Mouse (Mus musculus): ENCODE results near the gene Auts2. TPM values are rescaled to one million over a fixed set of nuclear protein-coding genes. Genes with fewer than 3 reads are reported as not detected.

The Auts2 gene
- polyA plus RNA-seq, 1 experiment from 2014 or later = 17.0 TPM

GRCm38 (mm10) chr5:132216143-132216542 lies 327.0 kb downstream of the Auts2 start:
- 0 out of 2 replicates have a peak, but pooled peaks cover 2% of the 10 kb centered on the region for H3K4me1 ChIP-seq
- ATAC-seq (ENCODE audit: borderline replicate concordance, extremely low read depth, low FRiP score, low TSS enrichment) = no peak

GRCm38 (mm10) chr5:132212446-132212845 lies 330.7 kb downstream of the Auts2 start:
- H3K27me3 ChIP-seq = no peaks in the 10 kb centered on the region
- no peak overlapping the region for H3K4me3 ChIP-seq
- H3K27ac ChIP-seq = no peak overlapping the region
- H3K36me3 ChIP-seq = no peaks in the 10 kb centered on the region
- H3K9me3 ChIP-seq = no peaks in the 10 kb centered on the region
- no peak overlapping the region for H3K4me2 ChIP-seq
- ATAC-seq (ENCODE audit: borderline replicate concordance, extremely low read depth, low FRiP score, low TSS enrichment) = no peak
- no peak overlapping the region for H3K9ac ChIP-seq
- 84% methylated on average over 2 of the region's 2 CpGs for WGBS
- 0 out of 2 replicates have a peak, but pooled peaks cover 2% of the 10 kb centered on the region for H3K4me1 ChIP-seq

More at GRCm38 (mm10) chr5:132216143-132216542, 327.0 kb downstream of the Auts2 start:
- WGBS = 74% methylated on average over 2 of the region's 2 CpGs
- Histone ChIP-seq H3K27ac (no peak overlapping the region), H3K4me3 (no peak overlapping the region), H3K9ac (no peak overlapping the region), H3K4me2 (no peak overlapping the region), H3K36me3 (no peaks in the 10 kb centered on the region), H3K27me3 (no peaks in the 10 kb centered on the region), H3K9me3 (no peaks in the 10 kb centered on the region)

GRCm38 (mm10) chr5:132209694-132210093 lies 333.4 kb downstream of the Auts2 start:
- H3K4me3 ChIP-seq = no peak overlapping the region
- H3K27me3 ChIP-seq = no peaks in the 10 kb centered on the region
- H3K9me3 ChIP-seq = no peaks in the 10 kb centered on the region
- ATAC-seq (ENCODE audit: borderline replicate concordance, extremely low read depth, low FRiP score, low TSS enrichment) = no peak
- H3K4me1 ChIP-seq = no peaks in the 10 kb centered on the region
- H3K27ac ChIP-seq = no peak overlapping the region
- H3K36me3 ChIP-seq = no peaks in the 10 kb centered on the region
- H3K4me2 ChIP-seq = no peak overlapping the region
- H3K9ac ChIP-seq = no peak overlapping the region

- Histone ChIP-seq H3K4me1 (peaks cover 12% of the 10 kb centered on the region), H3K36me3 (no peaks in the 10 kb centered on the region), H3K27me3 (no peaks in the 10 kb centered on the region), H3K4me3 (no peak overlapping the region), H3K9me3 (no peaks in the 10 kb centered on the region), H3K27ac (no peak overlapping the region), H3K9ac (no peak overlapping the region), H3K4me2 (no peak overlapping the region)
- ATAC-seq (ENCODE audit: borderline replicate concordance, extremely low read depth, low FRiP score, low TSS enrichment) = no peak
- 93% methylated on average over 1 of the region's 1 CpGs for WGBS
Measured at GRCm38 (mm10) chr5:132206220-132206619, 336.9 kb downstream of the Auts2 start.

GRCm38 (mm10) chr5:132203846-132204245 lies 339.3 kb downstream of the Auts2 start:
- Histone ChIP-seq H3K27me3 (no peaks in the 10 kb centered on the region), H3K9me3 (no peaks in the 10 kb centered on the region), H3K4me3 (no peak overlapping the region), H3K4me1 (peaks cover 28% of the 10 kb centered on the region), H3K27ac (no peak overlapping the region), H3K4me2 (no peak overlapping the region), H3K9ac (no peak overlapping the region), H3K36me3 (no peaks in the 10 kb centered on the region)
- no peak for ATAC-seq (ENCODE audit: borderline replicate concordance, extremely low read depth, low FRiP score, low TSS enrichment)
- WGBS = 84% methylated on average over 11 of the region's 11 CpGs

GRCm38 (mm10) chr5:132201077-132201645 lies 342.0 kb downstream of the Auts2 start:
- H3K4me2 ChIP-seq = no peak overlapping the region
- no peak overlapping the region for H3K9ac ChIP-seq
- peaks cover 28% of the 10 kb centered on the region for H3K4me1 ChIP-seq
- WGBS = 19% methylated on average over 4 of the region's 4 CpGs
- no peak overlapping the region for H3K4me3 ChIP-seq
- H3K36me3 ChIP-seq = no peaks in the 10 kb centered on the region
- ATAC-seq (ENCODE audit: borderline replicate concordance, extremely low read depth, low FRiP score, low TSS enrichment) = peak; percentile 69; the same call in 1 of the 2 replicates
- no peaks in the 10 kb centered on the region for H3K27me3 ChIP-seq
- no peaks in the 10 kb centered on the region for H3K9me3 ChIP-seq
- H3K27ac ChIP-seq = peak overlapping the region; percentile 8; the same call in 1 of the 2 replicates

- H3K4me1 ChIP-seq = peaks cover 31% of the 10 kb centered on the region
- no peaks in the 10 kb centered on the region for H3K27me3 ChIP-seq
- H3K9me3 ChIP-seq = no peaks in the 10 kb centered on the region
- no peak overlapping the region for H3K4me3 ChIP-seq
- ATAC-seq (ENCODE audit: borderline replicate concordance, extremely low read depth, low FRiP score, low TSS enrichment) = peak; percentile 57; the same call in 1 of the 2 replicates
- peak overlapping the region; percentile 42; the same call in 1 of the 2 replicates for H3K27ac ChIP-seq
- no peak overlapping the region for H3K9ac ChIP-seq
- no peak overlapping the region for H3K4me2 ChIP-seq
- 35% methylated on average over 4 of the region's 4 CpGs for WGBS
- no peaks in the 10 kb centered on the region for H3K36me3 ChIP-seq
Measured at GRCm38 (mm10) chr5:132200595-132200994, 342.5 kb downstream of the Auts2 start.

GRCm38 (mm10) chr5:132195048-132195533 lies 348.1 kb downstream of the Auts2 start:
- Histone ChIP-seq H3K9ac (no peak overlapping the region), H3K36me3 (no peaks in the 10 kb centered on the region), H3K4me2 (peak overlapping the region; percentile 23), H3K27me3 (no peaks in the 10 kb centered on the region), H3K27ac (0 out of 2 replicates have a peak overlapping the region, but pooled peaks have one; percentile 37), H3K4me3 (no peak overlapping the region), H3K4me1 (peaks cover 33% of the 10 kb centered on the region), H3K9me3 (no peaks in the 10 kb centered on the region)
- peak; percentile 75 for ATAC-seq (ENCODE audit: borderline replicate concordance, extremely low read depth, low FRiP score, low TSS enrichment)
- WGBS = 7% methylated on average over 6 of the region's 6 CpGs

GRCm38 (mm10) chr5:132190190-132190589 lies 353.0 kb downstream of the Auts2 start:
- no peak overlapping the region for H3K27ac ChIP-seq
- H3K9ac ChIP-seq = no peak overlapping the region
- H3K4me2 ChIP-seq = no peak overlapping the region
- no peaks in the 10 kb centered on the region for H3K36me3 ChIP-seq
- H3K4me3 ChIP-seq = no peak overlapping the region
- no peaks in the 10 kb centered on the region for H3K27me3 ChIP-seq
- peaks cover 40% of the 10 kb centered on the region for H3K4me1 ChIP-seq
- no peak for ATAC-seq (ENCODE audit: borderline replicate concordance, extremely low read depth, low FRiP score, low TSS enrichment)
- no peaks in the 10 kb centered on the region for H3K9me3 ChIP-seq
- 49% methylated on average over 4 of the region's 4 CpGs for WGBS

GRCm38 (mm10) chr5:132186659-132187058 lies 356.5 kb downstream of the Auts2 start:
- 37% methylated on average over 3 of the region's 3 CpGs for WGBS
- Histone ChIP-seq H3K27ac (no peak overlapping the region), H3K9ac (no peak overlapping the region), H3K4me2 (no peak overlapping the region), H3K27me3 (no peaks in the 10 kb centered on the region), H3K4me1 (peaks cover 32% of the 10 kb centered on the region), H3K4me3 (no peak overlapping the region), H3K36me3 (no peaks in the 10 kb centered on the region), H3K9me3 (no peaks in the 10 kb centered on the region)
- ATAC-seq (ENCODE audit: borderline replicate concordance, extremely low read depth, low FRiP score, low TSS enrichment) = no peak

- 42% methylated on average over 7 of the region's 7 CpGs for WGBS
- Histone ChIP-seq H3K9me3 (no peaks in the 10 kb centered on the region), H3K4me3 (no peak overlapping the region), H3K4me2 (no peak overlapping the region), H3K27me3 (no peaks in the 10 kb centered on the region), H3K4me1 (peaks cover 32% of the 10 kb centered on the region), H3K9ac (no peak overlapping the region), H3K36me3 (no peaks in the 10 kb centered on the region), H3K27ac (no peak overlapping the region)
- no peak for ATAC-seq (ENCODE audit: borderline replicate concordance, extremely low read depth, low FRiP score, low TSS enrichment)
Measured at GRCm38 (mm10) chr5:132186221-132186620, 356.9 kb downstream of the Auts2 start.

GRCm38 (mm10) chr5:132184395-132185095 lies 358.6 kb downstream of the Auts2 start:
- Histone ChIP-seq H3K4me1 (peaks cover 23% of the 10 kb centered on the region), H3K27ac (no peak overlapping the region), H3K4me2 (no peak overlapping the region), H3K9me3 (no peaks in the 10 kb centered on the region), H3K27me3 (no peaks in the 10 kb centered on the region), H3K4me3 (no peak overlapping the region), H3K36me3 (no peaks in the 10 kb centered on the region), H3K9ac (no peak overlapping the region)
- no peak for ATAC-seq (ENCODE audit: borderline replicate concordance, extremely low read depth, low FRiP score, low TSS enrichment)
- WGBS = 60% methylated on average over 4 of the region's 4 CpGs

Data from lung, embryonic 15.5 days (tissue).